Mouse (Mus musculus) lung, embryonic 14.5 days (tissue): ENCODE results near the gene Gnl3. TPM values are rescaled to one million over a fixed set of nuclear protein-coding genes. Genes with fewer than 3 reads are reported as not detected.

Source experiments
- ATAC-seq: fragments of 200-750 bp; cut with Nextera tagmentation; 2 replicates; pipeline ENCODE4 v1.8.0; 2017; ENCODE audit warnings: mild to moderate bottlenecking, moderate TSS enrichment, moderate library complexity; ENCODE audit not compliant: insufficient read depth
- DNase-seq: peaks from one replicate; pipeline ENCODE4 v3.0.0-alpha.2; 2015
- H3K27ac ChIP-seq: fragments of 300-500 bp; sonication (generic); 2 replicates; pipeline ENCODE4 v1.5.1; 2014; ENCODE audit warnings: low read depth, mild to moderate bottlenecking, moderate library complexity
- H3K27me3 ChIP-seq: fragments of 300-500 bp; sonication (generic); 2 replicates; pipeline ENCODE4 v1.6.1; 2014; ENCODE audit warnings: low read length, control low read depth; ENCODE audit not compliant: insufficient read depth
- H3K36me3 ChIP-seq: fragments of 300-500 bp; sonication (generic); 2 replicates; pipeline ENCODE4 v1.6.1; 2014; ENCODE audit warnings: control low read depth; ENCODE audit not compliant: insufficient read depth
- H3K4me1 ChIP-seq: fragments of 300-500 bp; sonication (generic); 2 replicates; pipeline ENCODE4 v1.6.1; 2014; ENCODE audit warnings: antibody characterized with exemption, control low read depth; ENCODE audit not compliant: insufficient read depth
- H3K4me2 ChIP-seq: fragments of 300-500 bp; sonication (generic); 2 replicates; pipeline ENCODE4 v1.6.1; 2014; ENCODE audit warnings: mild to moderate bottlenecking
- H3K4me3 ChIP-seq: fragments of 300-500 bp; sonication (generic); 2 replicates; pipeline ENCODE4 v1.5.1; 2014; ENCODE audit warnings: low read depth, low read length
- H3K9ac ChIP-seq: fragments of 300-500 bp; sonication (generic); 2 replicates; pipeline ENCODE4 v1.6.1; 2014
- H3K9me3 ChIP-seq: fragments of 300-500 bp; sonication (generic); 2 replicates; pipeline ENCODE4 v1.6.1; 2016; ENCODE audit warnings: low read depth, low read length, control low read depth
- CTCF ChIP-seq: IDR thresholded peaks from 2 replicates; pipeline ENCODE4 v1.5.1; 2016; ENCODE audit warnings: antibody characterized with exemption, low read depth
- WGBS: fragments of 180-500 bp; shearing (Covaris S2); extraction: QIAGEN DNeasy Blood & Tissue Kit; methylation state at CpG from one replicate; pipeline ENCODE4 v1.1.7; 2014; 5-methylcytosine and 5-hydroxymethylcytosine counted together
- polyA plus RNA-seq: library from polyadenylated mRNA; unstranded; fragments of >200 nt; fragmentation: Nextera tagmentation; extraction: Ambion mirVana; gene quantifications from 2 replicates; pipeline ENCODE4 v1.2.1, GENCODE M21; 2014

Gnl3 gene
- polyA plus RNA-seq = 126 and 128 TPM in 2 replicates

GRCm38 (mm10) chr14:31018860-31019291, at the start of gene Gnl3, which contains the start of gene Pbrm1:
Gene Gnl3 (minus strand): TSS chr14:31019152.
Gene Pbrm1 (plus strand): TSS chr14:31019138.
- Histone ChIP-seq H3K9me3 (no peaks in the 10 kb centered on the region), H3K36me3 (peaks cover 60% of the 10 kb centered on the region), H3K27me3 (no peaks in the 10 kb centered on the region), H3K4me3 (peak within 1 kb of the TSS; percentile 90), H3K9ac (peak within 1 kb of the TSS; percentile 90), H3K27ac (peak within 1 kb of the TSS; percentile 98), H3K4me1 (no peaks in the 10 kb centered on the region; the same call in 1 of the 2 replicates), H3K4me2 (peak within 1 kb of the TSS; percentile 77)
- DNase-seq (peak; percentile 98), ATAC-seq (peak; percentile 92)
- TF ChIP-seq CTCF = peak; percentile 56
- under 1% methylated on average over 47 of the region's 53 CpGs for WGBS

- peak; percentile 50 for DNase-seq
- 62% methylated on average over 1 of the region's 1 CpGs for WGBS
- no peak overlapping the region for H3K4me2 ChIP-seq
- TF ChIP-seq CTCF = peak; percentile 48
- no peak overlapping the region for H3K4me3 ChIP-seq
- no peaks in the 10 kb centered on the region for H3K27me3 ChIP-seq
- H3K4me1 ChIP-seq = no peaks in the 10 kb centered on the region
- no peaks in the 10 kb centered on the region for H3K9me3 ChIP-seq
- H3K36me3 ChIP-seq = peaks cover 86% of the 10 kb centered on the region
- H3K9ac ChIP-seq = no peak overlapping the region
- no peak for ATAC-seq
- no peak overlapping the region for H3K27ac ChIP-seq
These were observed 43.3 kb upstream of the Gnl3 start for GRCm38 (mm10) chr14:31062277-31062676.

- no peak overlapping the region for H3K9ac ChIP-seq
- no peak overlapping the region for H3K27ac ChIP-seq
- peaks cover 77% of the 10 kb centered on the region for H3K36me3 ChIP-seq
- 94% methylated on average over 1 of the region's 1 CpGs for WGBS
- no peaks in the 10 kb centered on the region for H3K9me3 ChIP-seq
- no peak overlapping the region for H3K4me2 ChIP-seq
- TF ChIP-seq CTCF = no peak
- H3K4me1 ChIP-seq = no peaks in the 10 kb centered on the region
- no peak overlapping the region for H3K4me3 ChIP-seq
- H3K27me3 ChIP-seq = no peaks in the 10 kb centered on the region
- ATAC-seq (no peak), DNase-seq (no peak)
These were observed 26.9 kb upstream of the Gnl3 start for GRCm38 (mm10) chr14:31045817-31046216.

GRCm38 (mm10) chr14:31045296-31045695, 26.3 kb upstream of the Gnl3 start:
- H3K4me2 ChIP-seq = no peak overlapping the region
- no peak overlapping the region for H3K9ac ChIP-seq
- DNase-seq = no peak
- ATAC-seq = no peak
- no peak overlapping the region for H3K4me3 ChIP-seq
- H3K36me3 ChIP-seq = peaks cover 75% of the 10 kb centered on the region
- 90% methylated on average over 5 of the region's 5 CpGs for WGBS
- H3K27ac ChIP-seq = no peak overlapping the region
- H3K4me1 ChIP-seq = no peaks in the 10 kb centered on the region
- TF ChIP-seq CTCF = no peak
- H3K27me3 ChIP-seq = no peaks in the 10 kb centered on the region
- no peaks in the 10 kb centered on the region for H3K9me3 ChIP-seq

GRCm38 (mm10) chr14:31025785-31026184, 6.8 kb upstream of the Gnl3 start:
- ATAC-seq = no peak
- no peaks in the 10 kb centered on the region for H3K9me3 ChIP-seq
- H3K4me3 ChIP-seq = no peak overlapping the region
- WGBS = 83% methylated on average over 3 of the region's 3 CpGs
- H3K9ac ChIP-seq = no peak overlapping the region
- no peaks in the 10 kb centered on the region for H3K27me3 ChIP-seq
- peaks cover 81% of the 10 kb centered on the region for H3K36me3 ChIP-seq
- H3K27ac ChIP-seq = no peak overlapping the region
- H3K4me2 ChIP-seq = no peak overlapping the region
- peak; percentile 45 for TF ChIP-seq CTCF
- no peak for DNase-seq
- H3K4me1 ChIP-seq = no peaks in the 10 kb centered on the region

GRCm38 (mm10) chr14:31022579-31022978, 3.6 kb upstream of the Gnl3 start:
- Histone ChIP-seq H3K9me3 (no peaks in the 10 kb centered on the region), H3K4me2 (no peak overlapping the region), H3K4me3 (no peak overlapping the region), H3K27me3 (no peaks in the 10 kb centered on the region), H3K9ac (no peak overlapping the region), H3K4me1 (no peaks in the 10 kb centered on the region; the same call in 1 of the 2 replicates), H3K27ac (no peak overlapping the region), H3K36me3 (peaks cover 58% of the 10 kb centered on the region)
- DNase-seq (no peak), ATAC-seq (no peak)
- no peak for TF ChIP-seq CTCF
- WGBS = 40% methylated on average over 1 of the region's 1 CpGs

GRCm38 (mm10) chr14:31019331-31020205, 616 bp upstream of the Gnl3 start:
- ATAC-seq (peak; percentile 94), DNase-seq (peak; percentile 89)
- peak overlapping the region; percentile 77 for H3K4me2 ChIP-seq
- H3K9me3 ChIP-seq = no peaks in the 10 kb centered on the region
- no peaks in the 10 kb centered on the region; the same call in 1 of the 2 replicates for H3K4me1 ChIP-seq
- H3K9ac ChIP-seq = peak overlapping the region; percentile 90
- peaks cover 59% of the 10 kb centered on the region for H3K36me3 ChIP-seq
- peak overlapping the region; percentile 90 for H3K4me3 ChIP-seq
- no peaks in the 10 kb centered on the region for H3K27me3 ChIP-seq
- no peak for TF ChIP-seq CTCF
- WGBS = 3% methylated on average over 29 of the region's 56 CpGs
- H3K27ac ChIP-seq = peak overlapping the region; percentile 98
